Mouse (Mus musculus) heart, embryonic 14.5 days (tissue): Measurements from ENCODE around the gene Mamld1. TPM values are rescaled to one million over a fixed set of nuclear protein-coding genes. Genes with fewer than 3 reads are reported as not detected.

Experiments
- ATAC-seq: fragments of 200-750 bp; cut with Nextera tagmentation; 2 replicates; pipeline ENCODE4 v1.8.0; 2017; ENCODE audit warnings: low read depth, moderate TSS enrichment; ENCODE audit not compliant: insufficient number of reproducible peaks, insufficient read depth, low FRiP score
- H3K27ac ChIP-seq, 2 experiments: fragments of 200-500 bp in 1 of 2; fragments of 300-500 bp in 1 of 2; sonication (generic) in 1 of 2; replicated peaks in 1 of 2; 2 replicates each; pipeline ENCODE4 v1.5.1; 2012 to 2014; ENCODE audit warnings: low read depth in 2 of 2, low read length in 2 of 2, control low read depth in 1 of 2, mild to moderate bottlenecking in 1 of 2, mixed read lengths in 1 of 2; ENCODE audit not compliant: control insufficient read depth in 1 of 2, insufficient read depth in 1 of 2
- H3K27me3 ChIP-seq: fragments of 300-500 bp; sonication (generic); 2 replicates; pipeline ENCODE4 v1.6.1; 2014; ENCODE audit warnings: mild to moderate bottlenecking, low read length, control low read depth; ENCODE audit not compliant: control insufficient read depth, insufficient read depth
- H3K36me3 ChIP-seq: fragments of 300-500 bp; sonication (generic); 2 replicates; pipeline ENCODE4 v1.6.1; 2014; ENCODE audit warnings: mild to moderate bottlenecking, control low read depth, low read length, mixed read lengths; ENCODE audit not compliant: control insufficient read depth, insufficient read depth
- H3K4me1 ChIP-seq, 2 experiments: fragments of 200-500 bp in 1 of 2; fragments of 300-500 bp in 1 of 2; sonication (generic) in 1 of 2; 2 replicates each; pipeline ENCODE4 v1.6.1; 2012 to 2014; ENCODE audit warnings: low read length in 2 of 2, control low read depth in 1 of 2, mixed read lengths in 1 of 2; ENCODE audit not compliant: control insufficient read depth in 2 of 2, insufficient read depth in 2 of 2
- H3K4me2 ChIP-seq: fragments of 300-500 bp; sonication (generic); 2 replicates; pipeline ENCODE4 v1.6.1; 2014; ENCODE audit warnings: mild to moderate bottlenecking, low read length
- H3K4me3 ChIP-seq, 2 experiments: fragments of 200-500 bp in 1 of 2; fragments of 300-500 bp in 1 of 2; sonication (generic) in 1 of 2; 2 replicates each; pipeline ENCODE4 v1.5.1; 2012 to 2014; ENCODE audit warnings: low read length in 2 of 2, mild to moderate bottlenecking in 2 of 2, control low read depth in 1 of 2, low read depth in 1 of 2, moderate library complexity in 1 of 2; ENCODE audit not compliant: control insufficient read depth in 1 of 2, insufficient read depth in 1 of 2
- H3K9ac ChIP-seq: fragments of 300-500 bp; sonication (generic); 2 replicates; pipeline ENCODE4 v1.6.1; 2014; ENCODE audit warnings: mild to moderate bottlenecking, low read length
- H3K9me3 ChIP-seq: fragments of 300-500 bp; sonication (generic); 2 replicates; pipeline ENCODE4 v1.6.1; 2016; ENCODE audit warnings: low read length, control low read depth; ENCODE audit not compliant: control insufficient read depth
- WGBS: fragments of 180-500 bp; shearing (Covaris S2); extraction: QIAGEN DNeasy Blood & Tissue Kit; methylation state at CpG from one replicate; pipeline ENCODE4 v1.1.7; 2014; 5-methylcytosine and 5-hydroxymethylcytosine counted together
- polyA plus RNA-seq: library from polyadenylated mRNA; unstranded; fragments of >200 nt; fragmentation: Nextera tagmentation; extraction: Ambion mirVana; gene quantifications from 2 replicates; pipeline ENCODE4 v1.2.1, GENCODE M21; 2014

Gene Mamld1
- polyA plus RNA-seq, 1 experiment from 2014 or later = 7.4 TPM

- 65% methylated on average over 4 of the region's 4 CpGs for WGBS
- ATAC-seq = no peak
- Histone ChIP-seq H3K27me3 (no peaks in the 10 kb centered on the region), H3K9me3 (no peaks in the 10 kb centered on the region), H3K9ac (no peak overlapping the region), H3K4me2 (no peak overlapping the region), H3K4me3 (no peak overlapping the region), H3K4me1 (no peaks in the 10 kb centered on the region), H3K27ac (no peak overlapping the region), H3K36me3 (no peaks in the 10 kb centered on the region)
These were observed 56.3 kb downstream of the Mamld1 start for GRCm38 (mm10) chrX:71106392-71106791.

DNA sequence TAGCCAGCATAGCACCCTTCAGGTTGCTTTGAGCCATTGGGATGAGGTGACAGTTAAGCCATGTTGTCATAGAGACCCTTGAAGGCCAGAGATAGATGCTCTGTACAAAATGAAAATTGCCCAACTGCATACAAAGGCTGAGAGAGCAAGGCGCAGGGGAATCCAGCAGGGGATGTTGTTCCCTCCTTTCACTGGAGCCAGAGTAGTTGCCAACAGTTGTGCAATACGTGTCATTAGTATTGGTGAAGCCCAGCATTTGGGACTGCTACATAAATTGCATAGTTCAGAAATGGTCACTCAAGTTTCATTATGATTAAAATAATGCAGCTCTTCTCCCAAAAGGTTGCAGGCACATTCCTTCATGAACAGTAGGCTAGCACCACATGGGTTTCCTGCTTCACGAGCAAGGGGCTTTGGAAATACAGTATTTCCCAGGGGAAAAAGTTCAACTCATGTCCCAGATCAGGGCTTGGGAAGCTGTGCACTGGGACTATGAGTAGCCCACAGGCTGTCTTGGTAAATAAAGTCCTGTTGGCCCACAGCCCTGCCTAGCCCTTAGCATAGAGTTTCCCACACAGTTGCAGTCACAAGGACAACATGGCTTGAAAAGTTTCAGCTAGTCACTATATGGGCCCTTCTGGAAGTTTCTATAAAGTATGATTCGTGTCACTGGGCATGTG is 58.1 kb downstream of the Mamld1 start:
- H3K27me3 ChIP-seq = no peaks in the 10 kb centered on the region

GRCm38 (mm10) chrX:71110333-71110732 is 60.3 kb downstream of the Mamld1 start:
- 45% methylated on average over 2 of the region's 2 CpGs for WGBS
- ATAC-seq = no peak
- Histone ChIP-seq H3K27ac (no peak overlapping the region), H3K4me2 (no peak overlapping the region), H3K36me3 (no peaks in the 10 kb centered on the region), H3K4me3 (no peak overlapping the region), H3K9me3 (no peaks in the 10 kb centered on the region), H3K27me3 (no peaks in the 10 kb centered on the region), H3K4me1 (no peaks in the 10 kb centered on the region), H3K9ac (no peak overlapping the region)

More for the DNA sequence above, 58.1 kb downstream of the Mamld1 start:
- ATAC-seq = no peak
- WGBS = 79% methylated on average over 4 of the region's 4 CpGs
- H3K36me3 ChIP-seq = no peaks in the 10 kb centered on the region
- no peaks in the 10 kb centered on the region for H3K4me1 ChIP-seq
- H3K4me2 ChIP-seq = no peak overlapping the region
- no peak overlapping the region for H3K4me3 ChIP-seq
- no peak overlapping the region for H3K9ac ChIP-seq
- no peak overlapping the region for H3K27ac ChIP-seq
- no peaks in the 10 kb centered on the region for H3K9me3 ChIP-seq

GRCm38 (mm10) chrX:71122359-71123293 is 72.6 kb downstream of the Mamld1 start:
- no peak overlapping the region for H3K27ac ChIP-seq
- WGBS = 61% methylated on average over 4 of the region's 4 CpGs
- ATAC-seq = no peak
- H3K4me2 ChIP-seq = no peak overlapping the region
- H3K4me1 ChIP-seq = peaks cover 4 to 6% of the 10 kb centered on the region in 2 experiments; a peak in 2 of 4 replicates
- H3K9me3 ChIP-seq = no peaks in the 10 kb centered on the region
- no peak overlapping the region for H3K4me3 ChIP-seq
- no peaks in the 10 kb centered on the region for H3K27me3 ChIP-seq
- 0 out of 2 replicates have a peak, but pooled peaks cover 3% of the 10 kb centered on the region for H3K36me3 ChIP-seq
- no peak overlapping the region for H3K9ac ChIP-seq

- no peaks in the 10 kb centered on the region for H3K9me3 ChIP-seq
- WGBS = 50% methylated on average over 7 of the region's 7 CpGs
- H3K27me3 ChIP-seq = no peaks in the 10 kb centered on the region
- H3K27ac ChIP-seq = no peak overlapping the region
- no peak overlapping the region for H3K9ac ChIP-seq
- no peaks in the 10 kb centered on the region for H3K36me3 ChIP-seq
- H3K4me3 ChIP-seq = no peak overlapping the region
- peaks cover 4 to 13% of the 10 kb centered on the region in 2 experiments; a peak in 3 of 4 replicates for H3K4me1 ChIP-seq
- no peak overlapping the region for H3K4me2 ChIP-seq
- ATAC-seq = no peak
These were observed 75.0 kb downstream of the Mamld1 start for GRCm38 (mm10) chrX:71125013-71125412.

GRCm38 (mm10) chrX:71131464-71131863 is 81.4 kb downstream of the Mamld1 start:
- Histone ChIP-seq H3K9ac (no peak overlapping the region), H3K4me1 (peaks cover 0 to 7% of the 10 kb centered on the region in 2 experiments; a peak in 1 of 4 replicates), H3K4me2 (no peak overlapping the region), H3K27me3 (no peaks in the 10 kb centered on the region), H3K27ac (no peak overlapping the region), H3K4me3 (no peak overlapping the region), H3K36me3 (no peaks in the 10 kb centered on the region), H3K9me3 (no peaks in the 10 kb centered on the region)
- no peak for ATAC-seq

GRCm38 (mm10) chrX:71141390-71141789 is 91.3 kb downstream of the Mamld1 start:
- no peak for ATAC-seq

More at GRCm38 (mm10) chrX:71141390-71141789, 91.3 kb downstream of the Mamld1 start:
- no peaks in the 10 kb centered on the region for H3K36me3 ChIP-seq
- no peak overlapping the region for H3K9ac ChIP-seq
- H3K27me3 ChIP-seq = no peaks in the 10 kb centered on the region
- no peak overlapping the region for H3K4me2 ChIP-seq
- 69% methylated on average over 2 of the region's 2 CpGs for WGBS
- H3K4me1 ChIP-seq = no peaks in the 10 kb centered on the region
- no peak overlapping the region for H3K4me3 ChIP-seq
- H3K27ac ChIP-seq = no peak overlapping the region
- no peaks in the 10 kb centered on the region for H3K9me3 ChIP-seq
